Mouse (Mus musculus) megakaryocyte, embryonic 14.5 days (primary cell): Measurements from ENCODE around the gene Rasgrf1.

Experiments used
- FLI1 ChIP-seq: IDR thresholded peaks from 2 replicates; pipeline ENCODE4 v1.6.1; 2012; ENCODE audit warnings: low read length, inconsistent platforms, mixed read lengths
- GATA1 ChIP-seq: IDR thresholded peaks from 3 replicates; pipeline ENCODE4 v1.6.1; 2012; ENCODE audit warnings: mixed read lengths, low read length, inconsistent platforms, borderline replicate concordance

DNA sequence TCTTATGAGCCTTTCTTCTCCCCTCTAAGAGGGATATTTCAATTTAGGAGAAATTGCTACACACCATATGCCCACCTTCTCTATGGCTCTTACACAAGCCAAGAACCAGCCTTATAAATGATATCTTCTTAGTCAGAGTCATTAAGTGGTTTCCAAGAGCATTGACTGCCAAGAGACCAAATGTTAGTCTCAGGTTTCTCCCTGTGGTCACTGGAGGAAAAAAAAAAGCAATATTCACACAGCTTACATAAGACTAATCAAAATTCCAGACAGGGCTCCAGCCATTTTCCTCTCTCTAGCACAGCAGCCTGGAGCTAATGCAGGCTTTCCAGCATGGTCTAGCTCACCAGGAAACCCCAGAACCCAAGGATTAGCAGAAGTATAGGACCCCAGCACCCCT lies 3.1 kb upstream of the Rasgrf1 start:
- TF ChIP-seq GATA1 (no peak), FLI1 (no peak)
